Mouse (Mus musculus): ENCODE data around the gene Slc4a4. TPM values are rescaled to one million over a fixed set of nuclear protein-coding genes. Genes with fewer than 3 reads are reported as not detected.

Gene Slc4a4
- polyA plus RNA-seq, 1 experiment: 8.3 TPM

DNA sequence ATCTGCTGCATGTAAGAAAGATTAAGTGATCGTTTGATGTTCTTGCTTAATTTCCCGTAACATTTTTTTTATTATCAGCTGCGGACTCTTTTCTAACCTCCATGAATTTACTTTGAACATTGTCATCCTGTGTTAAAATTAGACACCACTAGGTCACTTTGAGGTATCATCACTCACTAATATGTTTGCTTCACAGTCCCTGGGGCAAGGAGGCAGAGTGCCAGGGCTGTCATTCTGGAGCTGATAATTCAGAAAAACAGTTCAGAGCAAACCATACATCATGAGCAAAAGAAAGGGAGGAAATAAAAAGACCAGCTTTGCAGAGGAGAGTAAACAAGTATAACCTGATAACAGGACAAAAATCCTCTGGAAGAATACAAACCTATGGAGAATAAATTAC lies 154.2 kb downstream of the Slc4a4 start:
- H3K9ac ChIP-seq (ENCODE audit: low read depth, poor library complexity, severe bottlenecking): no peak overlapping the region
- H3K27ac ChIP-seq (ENCODE audit: insufficient read depth, low read length): no peak overlapping the region
- no peaks in the 10 kb centered on the region for H3K27me3 ChIP-seq (ENCODE audit: control insufficient read depth, insufficient read depth, low read length, poor library complexity, severe bottlenecking)
- peaks cover 2% of the 10 kb centered on the region for H3K4me1 ChIP-seq (ENCODE audit: control insufficient read depth, insufficient read depth, low read length)
- H3K9me3 ChIP-seq (replicated peaks; ENCODE audit: control insufficient read depth, insufficient read depth, low read length, poor library complexity, severe bottlenecking): no peaks in the 10 kb centered on the region
- H3K4me3 ChIP-seq (ENCODE audit: low read depth, low read length): no peak overlapping the region
- TF ChIP-seq EP300 (IDR thresholded peaks at IDR 0.05; ENCODE audit: insufficient read depth, low read depth, low read length) (no peak), CTCF (IDR thresholded peaks at IDR 0.05; ENCODE audit: low read depth, low read length) (no peak), POLR2A (IDR thresholded peaks at IDR 0.05; ENCODE audit: insufficient read depth, low read length) (no peak)
- H3K36me3 ChIP-seq (ENCODE audit: control insufficient read depth, insufficient read depth, low read length, poor library complexity, severe bottlenecking): no peaks in the 10 kb centered on the region

DNA sequence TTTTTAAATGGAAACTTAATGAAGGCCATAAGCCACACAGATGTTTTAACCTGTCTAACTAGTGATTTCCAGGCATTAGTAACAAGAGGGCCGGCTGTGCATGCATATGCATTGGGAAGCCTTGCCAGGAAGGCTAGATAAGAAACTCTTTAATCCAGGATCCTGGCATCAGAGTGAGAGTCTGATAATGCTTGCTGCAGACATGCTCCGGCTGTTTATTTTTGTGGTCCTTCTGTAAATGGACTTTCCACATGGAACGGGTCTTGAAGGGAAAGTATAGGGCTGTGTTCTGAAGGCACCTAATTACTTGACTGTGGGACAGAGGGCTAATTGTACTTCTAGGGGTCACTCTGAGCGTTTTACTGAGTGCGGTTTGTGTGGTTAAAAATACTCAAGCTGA lies 157.2 kb downstream of the Slc4a4 start:
- H3K4me3 ChIP-seq (ENCODE audit: low read depth, low read length): no peak overlapping the region
- no peaks in the 10 kb centered on the region for H3K27me3 ChIP-seq (ENCODE audit: control insufficient read depth, insufficient read depth, low read length, poor library complexity, severe bottlenecking)
- TF ChIP-seq EP300 (IDR thresholded peaks at IDR 0.05; ENCODE audit: insufficient read depth, low read depth, low read length) (no peak), POLR2A (IDR thresholded peaks at IDR 0.05; ENCODE audit: insufficient read depth, low read length) (no peak), CTCF (IDR thresholded peaks at IDR 0.05; ENCODE audit: low read depth, low read length) (no peak)
- no peaks in the 10 kb centered on the region for H3K9me3 ChIP-seq (replicated peaks; ENCODE audit: control insufficient read depth, insufficient read depth, low read length, poor library complexity, severe bottlenecking)
- H3K9ac ChIP-seq (ENCODE audit: low read depth, poor library complexity, severe bottlenecking): no peak overlapping the region
- H3K36me3 ChIP-seq (ENCODE audit: control insufficient read depth, insufficient read depth, low read length, poor library complexity, severe bottlenecking): no peaks in the 10 kb centered on the region
- no peak overlapping the region for H3K27ac ChIP-seq (ENCODE audit: insufficient read depth, low read length)
- peaks cover 2% of the 10 kb centered on the region for H3K4me1 ChIP-seq (ENCODE audit: control insufficient read depth, insufficient read depth, low read length)

DNA sequence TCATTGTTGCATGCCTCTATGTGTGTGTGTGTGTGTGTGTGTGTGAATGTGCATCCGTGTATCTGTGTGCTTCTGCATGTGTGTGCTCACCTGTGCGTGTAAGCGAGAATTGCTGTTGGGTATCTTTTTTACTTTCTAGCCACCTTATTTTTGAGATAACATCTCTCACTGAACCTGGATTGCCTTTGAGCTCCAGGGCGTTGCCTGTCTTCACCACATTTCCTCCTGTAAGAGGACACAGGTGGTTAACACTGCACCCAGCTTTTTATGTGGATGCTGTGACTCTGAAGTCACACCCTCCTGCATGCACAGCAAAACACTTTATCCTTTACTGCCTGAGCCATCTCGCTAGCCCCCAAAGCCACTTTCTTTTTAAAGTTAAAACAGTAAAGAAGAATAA lies 158.2 kb downstream of the Slc4a4 start:
- no peaks in the 10 kb centered on the region for H3K36me3 ChIP-seq (ENCODE audit: control insufficient read depth, insufficient read depth, low read length, poor library complexity, severe bottlenecking)
- no peak overlapping the region for H3K4me3 ChIP-seq (ENCODE audit: low read depth, low read length)
- H3K9ac ChIP-seq (ENCODE audit: low read depth, poor library complexity, severe bottlenecking): no peak overlapping the region
- peaks cover 2% of the 10 kb centered on the region for H3K4me1 ChIP-seq (ENCODE audit: control insufficient read depth, insufficient read depth, low read length)
- no peak overlapping the region for H3K27ac ChIP-seq (ENCODE audit: insufficient read depth, low read length)
- H3K9me3 ChIP-seq (replicated peaks; ENCODE audit: control insufficient read depth, insufficient read depth, low read length, poor library complexity, severe bottlenecking): no peaks in the 10 kb centered on the region
- no peaks in the 10 kb centered on the region for H3K27me3 ChIP-seq (ENCODE audit: control insufficient read depth, insufficient read depth, low read length, poor library complexity, severe bottlenecking)
- no peak for TF ChIP-seq CTCF (IDR thresholded peaks at IDR 0.05; ENCODE audit: low read depth, low read length)
- no peak for TF ChIP-seq POLR2A (IDR thresholded peaks at IDR 0.05; ENCODE audit: insufficient read depth, low read length)
- no peak for TF ChIP-seq EP300 (IDR thresholded peaks at IDR 0.05; ENCODE audit: insufficient read depth, low read depth, low read length)

DNA sequence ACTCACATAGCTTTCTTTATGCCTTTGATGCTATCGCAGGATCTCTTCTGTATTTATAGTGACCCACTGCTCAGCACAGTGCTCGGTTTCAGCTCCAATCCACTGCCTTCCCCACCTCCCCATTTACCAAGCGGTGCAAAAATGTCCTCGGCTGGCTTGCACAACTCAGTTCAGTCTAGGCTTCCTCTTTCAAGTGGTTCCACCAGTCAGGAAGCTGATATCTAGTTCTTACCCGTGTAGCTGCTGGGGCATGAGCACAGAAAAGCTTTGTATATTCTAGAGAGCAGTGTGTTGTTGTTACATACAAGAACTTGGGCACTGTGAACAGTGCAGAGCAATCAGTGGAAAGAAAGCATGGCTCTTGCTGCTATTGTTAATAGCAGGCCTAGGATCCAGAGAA lies 165.0 kb downstream of the Slc4a4 start:
- no peak overlapping the region for H3K9ac ChIP-seq (ENCODE audit: low read depth, poor library complexity, severe bottlenecking)
- H3K27ac ChIP-seq (ENCODE audit: insufficient read depth, low read length): no peak overlapping the region
- no peaks in the 10 kb centered on the region for H3K36me3 ChIP-seq (ENCODE audit: control insufficient read depth, insufficient read depth, low read length, poor library complexity, severe bottlenecking)
- no peaks in the 10 kb centered on the region for H3K9me3 ChIP-seq (replicated peaks; ENCODE audit: control insufficient read depth, insufficient read depth, low read length, poor library complexity, severe bottlenecking)
- TF ChIP-seq CTCF (IDR thresholded peaks at IDR 0.05; ENCODE audit: low read depth, low read length) (no peak), POLR2A (IDR thresholded peaks at IDR 0.05; ENCODE audit: insufficient read depth, low read length) (no peak), EP300 (IDR thresholded peaks at IDR 0.05; ENCODE audit: insufficient read depth, low read depth, low read length) (no peak)
- H3K4me3 ChIP-seq (ENCODE audit: low read depth, low read length): no peak overlapping the region
- no peaks in the 10 kb centered on the region for H3K4me1 ChIP-seq (ENCODE audit: control insufficient read depth, insufficient read depth, low read length)
- H3K27me3 ChIP-seq (ENCODE audit: control insufficient read depth, insufficient read depth, low read length, poor library complexity, severe bottlenecking): no peaks in the 10 kb centered on the region

DNA sequence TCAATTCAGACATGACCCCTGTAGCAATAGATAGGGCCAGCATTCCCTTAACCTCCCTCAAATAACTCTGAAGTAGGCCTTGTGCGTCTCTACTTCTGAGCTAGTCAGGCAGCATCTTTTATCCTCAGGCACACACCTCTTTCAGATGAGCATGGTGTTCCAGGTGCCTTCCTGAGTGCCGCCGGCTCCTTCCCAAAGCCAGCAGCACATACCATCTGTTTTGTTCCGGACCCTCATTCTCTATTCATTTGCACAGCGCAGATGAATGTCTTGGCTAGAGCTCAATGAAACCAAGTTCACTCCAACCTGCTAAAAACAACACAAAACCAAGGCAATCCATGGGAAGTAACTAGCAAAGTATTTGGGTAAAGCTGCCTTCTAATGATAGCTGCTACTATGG lies 165.6 kb downstream of the Slc4a4 start:
- Histone ChIP-seq H3K9ac (ENCODE audit: low read depth, poor library complexity, severe bottlenecking) (no peak overlapping the region), H3K4me3 (ENCODE audit: low read depth, low read length) (no peak overlapping the region), H3K27me3 (ENCODE audit: control insufficient read depth, insufficient read depth, low read length, poor library complexity, severe bottlenecking) (no peaks in the 10 kb centered on the region), H3K27ac (ENCODE audit: insufficient read depth, low read length) (no peak overlapping the region), H3K36me3 (ENCODE audit: control insufficient read depth, insufficient read depth, low read length, poor library complexity, severe bottlenecking) (no peaks in the 10 kb centered on the region), H3K9me3 (replicated peaks; ENCODE audit: control insufficient read depth, insufficient read depth, low read length, poor library complexity, severe bottlenecking) (no peaks in the 10 kb centered on the region), H3K4me1 (ENCODE audit: control insufficient read depth, insufficient read depth, low read length) (no peaks in the 10 kb centered on the region)
- no peak for TF ChIP-seq EP300 (IDR thresholded peaks at IDR 0.05; ENCODE audit: insufficient read depth, low read depth, low read length)
- TF ChIP-seq CTCF (IDR thresholded peaks at IDR 0.05; ENCODE audit: low read depth, low read length): no peak
- no peak for TF ChIP-seq POLR2A (IDR thresholded peaks at IDR 0.05; ENCODE audit: insufficient read depth, low read length)

DNA sequence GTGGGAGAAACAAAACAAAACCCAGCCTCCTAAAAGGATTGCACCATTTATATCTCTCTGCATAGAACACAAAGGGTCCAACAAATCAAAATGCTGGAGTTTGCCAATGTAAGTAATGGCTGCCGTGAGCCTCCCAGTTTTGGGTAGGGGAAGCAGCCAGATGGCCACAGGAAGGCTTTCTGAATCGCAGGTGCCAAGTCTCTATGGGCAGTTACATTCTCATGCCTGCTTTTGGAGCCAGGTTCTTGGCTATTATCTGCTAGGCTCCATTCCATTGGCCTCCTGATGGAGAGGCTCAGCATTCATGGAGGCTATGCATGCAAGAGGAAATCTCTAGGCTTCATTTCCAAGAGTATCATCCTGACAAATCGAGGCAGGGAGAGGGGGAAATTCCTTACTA lies 169.0 kb downstream of the Slc4a4 start:
- H3K4me1 ChIP-seq (ENCODE audit: control insufficient read depth, insufficient read depth, low read length): no peaks in the 10 kb centered on the region
- H3K36me3 ChIP-seq (ENCODE audit: control insufficient read depth, insufficient read depth, low read length, poor library complexity, severe bottlenecking): no peaks in the 10 kb centered on the region
- H3K4me3 ChIP-seq (ENCODE audit: low read depth, low read length): no peak overlapping the region
- no peak overlapping the region for H3K27ac ChIP-seq (ENCODE audit: insufficient read depth, low read length)
- H3K9me3 ChIP-seq (replicated peaks; ENCODE audit: control insufficient read depth, insufficient read depth, low read length, poor library complexity, severe bottlenecking): no peaks in the 10 kb centered on the region
- TF ChIP-seq EP300 (IDR thresholded peaks at IDR 0.05; ENCODE audit: insufficient read depth, low read depth, low read length): no peak
- TF ChIP-seq POLR2A (IDR thresholded peaks at IDR 0.05; ENCODE audit: insufficient read depth, low read length): no peak
- no peak for TF ChIP-seq CTCF (IDR thresholded peaks at IDR 0.05; ENCODE audit: low read depth, low read length)
- no peak overlapping the region for H3K9ac ChIP-seq (ENCODE audit: low read depth, poor library complexity, severe bottlenecking)
- H3K27me3 ChIP-seq (ENCODE audit: control insufficient read depth, insufficient read depth, low read length, poor library complexity, severe bottlenecking): no peaks in the 10 kb centered on the region; the same call in 1 of the 2 replicates
